Mouse (Mus musculus) olfactory bulb, adult 2 months (tissue): ENCODE results near the gene Olfr773. TPM values are rescaled to one million over a fixed set of nuclear protein-coding genes. Genes with fewer than 3 reads are reported as not detected.
"Not testable (repeated sequence)": the region's sequence is repeated elsewhere in the genome, so short reads cannot be mapped to it uniquely, and the experiment has no call there.

Experiments used
- H3K27ac ChIP-seq: fragments of 200-500 bp; 2 replicates; pipeline ENCODE4 v1.5.1; 2012; ENCODE audit warnings: low read depth, low read length; ENCODE audit not compliant: insufficient read depth
- H3K4me1 ChIP-seq: fragments of 200-500 bp; 2 replicates; pipeline ENCODE4 v1.6.1; 2012; ENCODE audit warnings: low read length; ENCODE audit not compliant: control insufficient read depth, insufficient read depth
- H3K4me3 ChIP-seq: fragments of 200-500 bp; 2 replicates; pipeline ENCODE4 v1.5.1; 2012; ENCODE audit warnings: mild to moderate bottlenecking, low read depth, low read length, moderate library complexity; ENCODE audit not compliant: insufficient read depth
- CTCF ChIP-seq: fragments of 200-500 bp; IDR thresholded peaks from 2 replicates; pipeline ENCODE4 v1.5.1; 2012; ENCODE audit warnings: low read depth, mild to moderate bottlenecking, low read length, moderate library complexity; ENCODE audit not compliant: insufficient read depth
- POLR2A ChIP-seq: fragments of 200-500 bp; IDR thresholded peaks from 2 replicates; pipeline ENCODE4 v1.6.1; 2012; ENCODE audit warnings: mild to moderate bottlenecking, low read depth, low read length, moderate library complexity; ENCODE audit not compliant: insufficient read depth
- WGBS: fragments of 180-500 bp; shearing (Covaris S2); methylation state at CpG from one replicate; pipeline ENCODE4 v1.1.7; 2018; 5-methylcytosine and 5-hydroxymethylcytosine counted together
- polyA plus RNA-seq: library from polyadenylated mRNA; stranded (reverse); fragments of >200 nt; gene quantifications from 2 replicates; pipeline ENCODE4 v1.2.4, GENCODE M21; 2012; ENCODE audit warnings: low replicate concordance; ENCODE audit not compliant: missing spikeins, insufficient read depth, insufficient read length

Gene Olfr773
- not detected in 2 replicates for polyA plus RNA-seq

GRCm38 (mm10) chr10:129187319-129187718, at the start of gene Olfr773:
Gene Olfr773, minus strand, starts transcription at chr10:129187419.
- not testable (repeated sequence) for H3K27ac ChIP-seq, H3K4me1 ChIP-seq, H3K4me3 ChIP-seq

- Histone ChIP-seq H3K4me3 (no peak within 1 kb of the TSS), H3K27ac (no peak within 1 kb of the TSS), H3K4me1 (no peaks in the 10 kb centered on the region)
- WGBS: 73% methylated on average over 2 of the region's 2 CpGs
- TF ChIP-seq POLR2A (no peak), CTCF (no peak)
Measured at GRCm38 (mm10) chr10:129235904-129236303, 48.7 kb upstream of the Olfr773 start, which contains the start of gene Olfr774. Gene Olfr774, plus strand, starts transcription at chr10:129236204.

GRCm38 (mm10) chr10:129230737-129231136, 43.5 kb upstream of the Olfr773 start:
- WGBS: 76% methylated on average over 1 of the region's 1 CpGs
- no peak for TF ChIP-seq CTCF
- H3K4me1 ChIP-seq: no peaks in the 10 kb centered on the region
- H3K4me3 ChIP-seq: no peak overlapping the region
- H3K27ac ChIP-seq: no peak overlapping the region

GRCm38 (mm10) chr10:129177821-129178220, 9.4 kb downstream of the Olfr773 start, which contains the start of gene Olfr772:
Gene Olfr772, minus strand, starts transcription at chr10:129177921.
- 94% methylated on average over 4 of the region's 4 CpGs for WGBS

GRCm38 (mm10) chr10:129164651-129165050, 22.6 kb downstream of the Olfr773 start, which contains the start of gene Olfr771:
Gene Olfr771, minus strand, starts transcription at chr10:129164751.
- Histone ChIP-seq H3K27ac (no peak within 1 kb of the TSS), H3K4me3 (no peak within 1 kb of the TSS), H3K4me1 (no peaks in the 10 kb centered on the region)
- WGBS: 90% methylated on average over 1 of the region's 1 CpGs
- no peak for TF ChIP-seq POLR2A
- TF ChIP-seq CTCF: no peak

More at GRCm38 (mm10) chr10:129177821-129178220, 9.4 kb downstream of the Olfr773 start, which contains the start of gene Olfr772:
- H3K4me1 ChIP-seq, H3K4me3 ChIP-seq, H3K27ac ChIP-seq: not testable (repeated sequence)

GRCm38 (mm10) chr10:129138898-129139297, 48.3 kb downstream of the Olfr773 start, which contains the start of gene Olfr770:
Gene Olfr770, minus strand, starts transcription at chr10:129138998.
- Histone ChIP-seq H3K4me3 (no peak within 1 kb of the TSS), H3K27ac (no peak within 1 kb of the TSS), H3K4me1 (no peaks in the 10 kb centered on the region)
- 27% methylated on average over 2 of the region's 2 CpGs for WGBS
- TF ChIP-seq POLR2A (no peak), CTCF (no peak)

Other genes with a start within 250 kb of the Olfr773 start
- gene Mettl7b, start 226.4 kb downstream of the Olfr773 start, polyA plus RNA-seq: not detected in 2 replicates
- gene Olfr9, start 198.0 kb downstream of the Olfr773 start, polyA plus RNA-seq: not detected in 2 replicates
- gene Olfr763, start 176.6 kb downstream of the Olfr773 start, polyA plus RNA-seq: not detected in 2 replicates
- gene Olfr764-ps1, start 147.5 kb downstream of the Olfr773 start, polyA plus RNA-seq: not detected in 2 replicates
- gene Olfr765, start 137.4 kb downstream of the Olfr773 start, polyA plus RNA-seq: not detected in 2 replicates
- not detected in 2 replicates for gene Olfr766-ps1, start 118.4 kb downstream of the Olfr773 start, polyA plus RNA-seq
- gene Olfr767, start 104.5 kb downstream of the Olfr773 start, polyA plus RNA-seq: not detected in 2 replicates
- not detected in 2 replicates for gene Olfr768, start 88.0 kb downstream of the Olfr773 start, polyA plus RNA-seq
- not detected in 2 replicates for gene Olfr769, start 69.6 kb downstream of the Olfr773 start, polyA plus RNA-seq
- not detected in 2 replicates for gene Olfr770, start 48.4 kb downstream of the Olfr773 start, polyA plus RNA-seq
- not detected in 2 replicates for gene Olfr771, start 22.7 kb downstream of the Olfr773 start, polyA plus RNA-seq
- gene Olfr772, start 9.5 kb downstream of the Olfr773 start, polyA plus RNA-seq: not detected in 2 replicates
- not detected in 2 replicates for gene Olfr774, start 48.8 kb upstream of the Olfr773 start, polyA plus RNA-seq
- gene Olfr775, start 61.0 kb upstream of the Olfr773 start, polyA plus RNA-seq: not detected in 2 replicates
- gene Olfr776, start 71.7 kb upstream of the Olfr773 start, polyA plus RNA-seq: not detected in 2 replicates
- gene Olfr777, start 84.1 kb upstream of the Olfr773 start, polyA plus RNA-seq: not detected in 2 replicates
- gene Olfr780, start 130.7 kb upstream of the Olfr773 start, polyA plus RNA-seq: not detected in 2 replicates
- not detected in 2 replicates for gene Olfr781, start 141.4 kb upstream of the Olfr773 start, polyA plus RNA-seq
- gene Olfr782, start 161.4 kb upstream of the Olfr773 start, polyA plus RNA-seq: not detected in 2 replicates
- not detected in 2 replicates for gene Olfr784, start 196.7 kb upstream of the Olfr773 start, polyA plus RNA-seq
- not detected in 2 replicates for gene Olfr785, start 218.0 kb upstream of the Olfr773 start, polyA plus RNA-seq
- not detected in 2 replicates for gene Olfr786, start 239.9 kb upstream of the Olfr773 start, polyA plus RNA-seq